Mouse (Mus musculus) heart, postnatal 0 days (tissue): ENCODE data around the gene Spats2. TPM values are rescaled to one million over a fixed set of nuclear protein-coding genes. Genes with fewer than 3 reads are reported as not detected.

ENCODE experiments used
- ATAC-seq: fragments of 200-750 bp; cut with Nextera tagmentation; 2 replicates; pipeline ENCODE4 v1.8.0; 2017; ENCODE audit warnings: low read depth, moderate number of reproducible peaks, moderate library complexity; ENCODE audit not compliant: insufficient read depth
- DNase-seq: peaks from one replicate; pipeline ENCODE4 v3.0.0-alpha.2; 2016; ENCODE audit warnings: low spot score
- H3K27ac ChIP-seq: fragments of 300-500 bp; sonication (generic); 2 replicates; pipeline ENCODE4 v1.5.1; 2014; ENCODE audit warnings: low read depth, mild to moderate bottlenecking
- H3K27me3 ChIP-seq: fragments of 300-500 bp; sonication (generic); 2 replicates; pipeline ENCODE4 v1.6.1; 2014; ENCODE audit warnings: low read length, mixed read lengths; ENCODE audit not compliant: control insufficient read depth, insufficient read depth
- H3K36me3 ChIP-seq: fragments of 300-500 bp; sonication (generic); replicated peaks from 2 replicates; pipeline ENCODE4 v1.6.1; 2014; ENCODE audit warnings: low read length, mixed read lengths; ENCODE audit not compliant: control insufficient read depth, insufficient read depth
- H3K4me1 ChIP-seq: fragments of 300-500 bp; sonication (generic); 2 replicates; pipeline ENCODE4 v1.6.1; 2014; ENCODE audit warnings: antibody characterized with exemption; ENCODE audit not compliant: control insufficient read depth, insufficient read depth
- H3K4me2 ChIP-seq: fragments of 300-500 bp; sonication (generic); 2 replicates; pipeline ENCODE4 v1.6.1; 2014; ENCODE audit warnings: low read depth, mild to moderate bottlenecking, low read length, moderate library complexity
- H3K4me3 ChIP-seq: fragments of 300-500 bp; sonication (generic); 2 replicates; pipeline ENCODE4 v1.5.1; 2014; ENCODE audit warnings: low read depth, low read length
- H3K9ac ChIP-seq: fragments of 300-500 bp; sonication (generic); replicated peaks from 2 replicates; pipeline ENCODE4 v1.6.1; 2014; ENCODE audit warnings: low read depth, low read length, mixed read lengths
- H3K9me3 ChIP-seq: fragments of 300-500 bp; sonication (generic); replicated peaks from 2 replicates; pipeline ENCODE4 v1.6.1; 2016; ENCODE audit warnings: low read length; ENCODE audit not compliant: control insufficient read depth
- CTCF ChIP-seq: IDR thresholded peaks from 2 replicates; pipeline ENCODE4 v1.5.1; 2016; ENCODE audit warnings: antibody characterized with exemption, control low read depth, low read depth
- EP300 ChIP-seq: IDR thresholded peaks from 2 replicates; pipeline ENCODE4 v1.6.1; 2016; ENCODE audit warnings: antibody characterized with exemption, low read depth
- WGBS: fragments of 180-500 bp; shearing (Covaris S2); extraction: QIAGEN DNeasy Blood & Tissue Kit; methylation state at CpG from one replicate; pipeline ENCODE4 v1.1.7; 2014; 5-methylcytosine and 5-hydroxymethylcytosine counted together
- polyA plus RNA-seq: library from polyadenylated mRNA; unstranded; fragments of >200 nt; fragmentation: Nextera tagmentation; extraction: Ambion mirVana; gene quantifications from 2 replicates; pipeline ENCODE4 v1.2.1, GENCODE M21; 2015
- total RNA-seq: library from RNA; depleted of rRNA; stranded (reverse); fragments of >200 nt; gene quantifications from 2 replicates; pipeline ENCODE4 v1.2.3, GENCODE M21; 2014; ENCODE audit warnings: low replicate concordance

The Spats2 gene
- total and polyA plus RNA-seq, 2 experiments from 2014 or later = 16.1 to 17.6 TPM

DNA sequence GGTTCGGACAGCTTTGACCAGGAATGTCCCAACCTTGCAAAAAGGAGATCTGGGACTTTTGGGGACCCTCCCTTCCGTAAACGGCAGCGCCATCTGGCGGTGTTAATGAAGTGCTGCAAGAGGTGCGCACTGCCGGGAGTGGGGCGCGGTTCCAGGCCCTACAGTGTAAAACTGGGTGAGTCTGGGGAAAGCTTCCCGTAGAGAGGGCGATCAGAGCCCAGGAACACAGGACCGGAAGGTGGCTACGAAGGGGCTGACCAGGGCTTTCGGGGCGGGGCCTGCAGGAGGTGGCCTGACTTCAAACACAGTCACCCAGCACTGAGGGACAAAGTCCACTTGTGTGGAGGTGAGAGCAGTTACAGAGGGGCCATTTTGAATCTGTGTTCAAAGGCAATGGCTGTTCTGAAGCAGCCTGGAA lies 26.6 kb upstream of the Spats2 start:
- 0 out of 2 replicates have a peak overlapping the region, but pooled peaks have one; percentile 40 for H3K9ac ChIP-seq
- TF ChIP-seq EP300 (no peak), CTCF (peak; percentile 71)
- H3K27me3 ChIP-seq = peaks cover 53% of the 10 kb centered on the region
- H3K9me3 ChIP-seq = no peaks in the 10 kb centered on the region
- no peaks in the 10 kb centered on the region for H3K36me3 ChIP-seq
- 2% methylated on average over 15 of the region's 15 CpGs for WGBS
- peak overlapping the region; percentile 48 for H3K4me3 ChIP-seq
- H3K4me1 ChIP-seq = peaks cover 16% of the 10 kb centered on the region
- H3K4me2 ChIP-seq = peak overlapping the region; percentile 66
- H3K27ac ChIP-seq = no peak overlapping the region
- ATAC-seq = peak; percentile 40
- peak; percentile 66 for DNase-seq

DNA sequence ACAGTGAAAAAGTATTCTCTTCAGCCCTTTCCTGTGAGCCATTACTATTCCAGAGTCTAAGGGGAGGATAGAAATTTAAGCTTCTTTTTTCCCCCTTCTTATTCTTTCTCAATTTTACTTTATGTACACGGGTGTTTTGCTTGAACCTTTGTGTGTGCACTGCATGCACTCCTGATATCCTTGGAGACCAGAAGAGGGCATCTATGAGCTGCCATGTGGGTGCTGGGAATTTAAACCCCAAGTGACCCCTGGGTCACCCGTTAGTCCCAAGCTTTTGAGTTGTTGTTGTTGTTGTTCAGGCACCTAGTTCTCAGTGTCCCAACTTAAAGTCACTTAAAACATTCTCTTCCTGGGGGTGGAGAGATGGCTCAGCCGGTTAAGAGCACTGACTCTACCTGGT lies 25.7 kb upstream of the Spats2 start:
- Histone ChIP-seq H3K9me3 (no peaks in the 10 kb centered on the region), H3K4me2 (no peak overlapping the region), H3K36me3 (no peaks in the 10 kb centered on the region), H3K9ac (no peak overlapping the region), H3K4me3 (no peak overlapping the region), H3K27me3 (peaks cover 46% of the 10 kb centered on the region), H3K4me1 (peaks cover 16% of the 10 kb centered on the region), H3K27ac (no peak overlapping the region)
- ATAC-seq (no peak), DNase-seq (no peak)
- TF ChIP-seq EP300 (no peak), CTCF (no peak)
- WGBS = 64% methylated on average over 3 of the region's 3 CpGs

DNA sequence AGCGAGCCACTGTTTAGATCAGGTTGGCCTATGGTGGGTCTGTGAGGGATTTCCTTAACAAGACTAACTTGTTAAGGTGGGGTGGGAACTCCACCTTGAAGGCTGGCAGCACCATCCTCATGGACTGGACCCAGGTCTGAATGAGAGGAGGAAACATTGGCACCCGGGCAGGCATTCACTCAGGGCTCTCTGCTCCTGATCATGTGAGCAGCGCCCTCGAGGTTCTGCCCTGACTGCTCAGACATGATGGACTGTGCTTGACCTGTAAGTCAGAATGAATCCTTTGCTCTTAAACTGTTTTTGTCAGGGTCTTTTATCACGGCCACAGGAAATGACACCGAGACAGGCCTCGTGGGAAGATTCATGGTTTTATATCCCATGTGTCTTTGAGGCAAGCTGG lies 20.5 kb upstream of the Spats2 start:
- no peaks in the 10 kb centered on the region for H3K27me3 ChIP-seq
- no peak overlapping the region for H3K4me3 ChIP-seq
- no peak for TF ChIP-seq EP300
- TF ChIP-seq CTCF = no peak
- H3K36me3 ChIP-seq = no peaks in the 10 kb centered on the region
- H3K4me1 ChIP-seq = no peaks in the 10 kb centered on the region
- DNase-seq (no peak), ATAC-seq (no peak)
- H3K4me2 ChIP-seq = no peak overlapping the region
- 62% methylated on average over 7 of the region's 7 CpGs for WGBS
- no peak overlapping the region for H3K27ac ChIP-seq
- H3K9ac ChIP-seq = no peak overlapping the region
- no peaks in the 10 kb centered on the region for H3K9me3 ChIP-seq

DNA sequence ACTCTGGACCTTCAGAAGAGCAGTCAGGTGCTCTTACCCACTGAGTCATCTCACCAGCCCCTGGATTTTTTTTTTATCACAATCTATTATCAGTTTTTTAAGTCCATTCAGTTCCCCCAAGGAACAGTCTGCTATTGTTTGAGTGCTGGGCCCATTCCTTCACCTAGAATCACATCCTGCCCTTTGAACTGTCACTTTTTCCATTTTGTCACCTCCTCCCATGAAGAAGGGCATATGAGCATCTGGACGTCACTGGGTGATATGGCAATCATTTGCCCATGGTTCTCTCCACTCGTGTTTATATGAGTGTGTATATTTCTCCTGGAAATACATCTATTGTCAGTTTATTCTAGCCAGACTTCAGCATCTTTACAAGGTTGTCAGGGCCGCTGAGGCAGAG lies 17.9 kb upstream of the Spats2 start:
- Histone ChIP-seq H3K9me3 (no peaks in the 10 kb centered on the region), H3K4me1 (no peaks in the 10 kb centered on the region), H3K4me3 (no peak overlapping the region), H3K27me3 (no peaks in the 10 kb centered on the region), H3K27ac (no peak overlapping the region), H3K4me2 (no peak overlapping the region), H3K36me3 (no peaks in the 10 kb centered on the region), H3K9ac (no peak overlapping the region)
- ATAC-seq (no peak), DNase-seq (no peak)
- TF ChIP-seq EP300 = no peak
- no peak for TF ChIP-seq CTCF
- 71% methylated on average over 3 of the region's 3 CpGs for WGBS

DNA sequence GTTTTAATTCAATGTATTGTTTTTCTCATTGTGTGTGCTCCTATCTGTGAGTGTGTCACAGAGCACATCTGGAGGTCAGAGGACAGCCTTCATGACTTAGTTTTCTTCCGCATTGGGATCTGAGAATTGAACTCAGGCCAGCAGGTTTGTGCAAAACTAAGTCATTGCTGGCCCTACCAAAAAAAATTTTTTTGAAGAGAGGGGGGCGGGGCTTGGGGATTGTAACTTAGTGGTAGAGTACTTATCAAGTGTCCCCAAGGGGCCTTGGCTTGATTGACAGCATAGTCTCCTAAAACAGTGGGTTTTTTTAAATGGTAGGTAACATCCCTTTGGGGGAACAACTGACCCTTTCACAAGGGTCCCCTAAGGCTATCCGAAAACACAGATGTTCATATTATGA lies 14.6 kb upstream of the Spats2 start:
- no peaks in the 10 kb centered on the region for H3K9me3 ChIP-seq
- no peaks in the 10 kb centered on the region for H3K27me3 ChIP-seq
- no peak overlapping the region for H3K9ac ChIP-seq
- no peak overlapping the region for H3K4me3 ChIP-seq
- TF ChIP-seq EP300 = no peak
- TF ChIP-seq CTCF = no peak
- H3K27ac ChIP-seq = no peak overlapping the region
- WGBS = 82% methylated on average over 3 of the region's 3 CpGs
- no peaks in the 10 kb centered on the region for H3K36me3 ChIP-seq
- H3K4me2 ChIP-seq = no peak overlapping the region
- H3K4me1 ChIP-seq = no peaks in the 10 kb centered on the region
- no peak for DNase-seq
- no peak for ATAC-seq

DNA sequence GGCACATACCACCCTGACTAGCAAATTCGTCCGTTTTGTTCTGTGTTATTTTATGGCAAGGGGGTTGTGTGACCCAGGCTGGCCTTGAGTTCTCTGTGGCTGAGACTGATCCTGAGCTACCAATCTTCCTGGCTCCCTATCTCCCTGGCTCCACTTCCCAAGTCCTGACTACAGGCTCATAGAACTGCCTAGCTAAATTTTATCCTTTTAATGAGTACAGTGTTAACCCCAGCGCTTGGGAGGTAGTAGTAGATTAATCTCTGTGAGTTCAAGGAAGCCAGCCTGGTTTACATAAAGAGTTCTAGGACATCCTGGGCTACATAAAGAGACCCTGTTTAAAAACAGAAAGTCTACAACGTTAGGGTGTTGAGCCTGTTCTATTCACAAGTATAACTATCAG lies 13.9 kb upstream of the Spats2 start:
- Histone ChIP-seq H3K27ac (no peak overlapping the region), H3K9me3 (no peaks in the 10 kb centered on the region), H3K4me2 (no peak overlapping the region), H3K4me3 (no peak overlapping the region), H3K9ac (no peak overlapping the region), H3K27me3 (no peaks in the 10 kb centered on the region), H3K36me3 (no peaks in the 10 kb centered on the region), H3K4me1 (no peaks in the 10 kb centered on the region)
- WGBS = 54% methylated on average over 4 of the region's 4 CpGs
- DNase-seq = no peak
- TF ChIP-seq EP300 = no peak
- TF ChIP-seq CTCF = no peak
- no peak for ATAC-seq
